Mouse (Mus musculus) embryo, embryonic 10.5 days (tissue): Measurements from ENCODE around the gene Amigo3.

Experiments
- DNase-seq: peaks from one replicate; pipeline ENCODE4 v3.0.0-alpha.2; 2015; ENCODE audit warnings: low spot score

Amigo3 gene

DNA sequence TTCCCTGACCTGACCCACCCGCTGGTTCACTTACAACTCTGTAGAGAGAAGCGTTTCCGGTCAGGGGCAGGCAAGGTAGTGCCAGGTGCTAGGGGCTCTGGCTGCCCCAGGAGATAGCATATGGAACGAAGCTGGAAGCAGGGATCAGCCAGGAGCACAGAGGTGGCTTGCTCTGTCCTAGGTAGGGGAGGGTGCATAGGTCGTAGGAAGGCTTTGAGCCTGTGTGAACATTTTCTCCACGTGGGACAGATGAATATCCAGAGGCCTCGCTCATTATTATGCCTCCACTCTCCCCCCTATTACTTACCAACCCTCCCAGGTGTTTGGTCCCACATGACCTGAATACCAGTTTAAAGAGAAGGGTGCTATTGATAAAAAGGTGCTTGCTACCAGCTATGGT is 548 bp upstream of the Amigo3 start:
- no peak for DNase-seq

- DNase-seq, result no peak
Observed at GRCm38 (mm10) chr9:108053665-108054225, 786 bp downstream of the Amigo3 start.

GRCm38 (mm10) chr9:108054331-108055040 is 1.5 kb downstream of the Amigo3 start:
- no peak for DNase-seq

- no peak for DNase-seq
Observed at GRCm38 (mm10) chr9:108055061-108055460, 2.1 kb downstream of the Amigo3 start.

DNA sequence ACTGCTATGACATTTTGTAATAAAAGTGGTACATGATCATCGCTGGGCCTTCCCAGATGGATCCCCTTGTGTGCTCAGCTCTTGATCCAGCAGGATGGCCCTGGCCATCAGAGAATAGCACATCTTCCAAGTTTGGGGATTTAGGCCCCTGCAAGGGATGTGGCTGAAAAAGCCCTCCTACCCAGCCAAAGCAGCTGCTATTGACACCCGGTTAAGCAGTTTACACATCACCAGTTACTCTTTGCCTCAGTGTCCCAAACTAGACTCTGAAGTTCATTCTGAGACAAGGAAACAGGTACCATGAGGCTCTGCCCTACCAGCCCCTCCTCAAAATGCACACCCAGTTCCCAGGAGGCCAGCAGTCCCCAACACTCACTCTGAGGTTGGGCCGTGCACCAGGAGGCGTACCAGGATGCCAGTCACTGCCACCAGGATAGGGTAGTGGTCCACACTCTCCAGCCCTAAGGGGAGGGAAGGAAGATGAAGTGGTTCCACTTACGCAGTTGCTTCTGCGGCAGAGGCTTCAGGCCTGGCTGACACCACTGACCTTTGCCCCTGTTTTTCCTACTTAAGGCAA is 2.8 kb downstream of the Amigo3 start:
- DNase-seq, result no peak

GRCm38 (mm10) chr9:108056361-108057261 is 3.7 kb downstream of the Amigo3 start:
- no peak for DNase-seq

GRCm38 (mm10) chr9:108057262-108057562 is 4.3 kb downstream of the Amigo3 start:
- no peak for DNase-seq

DNA sequence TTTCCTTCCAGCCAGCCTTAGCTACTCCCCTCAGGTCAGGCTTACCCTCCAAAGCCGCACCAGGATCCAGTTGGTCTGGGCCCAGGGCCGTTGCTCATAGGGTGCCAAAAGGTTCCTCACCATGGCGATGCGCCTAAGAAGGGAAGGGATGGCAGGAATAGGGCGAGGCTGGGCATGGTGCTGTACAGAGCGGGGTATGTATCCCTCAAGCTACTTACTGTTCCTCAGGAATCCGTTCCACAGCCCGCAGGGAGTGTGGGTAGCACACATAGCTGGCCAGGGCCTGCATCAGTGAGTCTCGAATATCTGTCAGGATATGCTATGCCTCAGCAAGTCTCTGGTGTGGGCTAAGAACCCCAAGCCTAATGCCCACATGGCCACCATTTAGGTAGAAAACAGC is 5.3 kb downstream of the Amigo3 start:
- no peak for DNase-seq

GRCm38 (mm10) chr9:108062142-108062541 is 9.2 kb downstream of the Amigo3 start:
- no peak for DNase-seq

DNA sequence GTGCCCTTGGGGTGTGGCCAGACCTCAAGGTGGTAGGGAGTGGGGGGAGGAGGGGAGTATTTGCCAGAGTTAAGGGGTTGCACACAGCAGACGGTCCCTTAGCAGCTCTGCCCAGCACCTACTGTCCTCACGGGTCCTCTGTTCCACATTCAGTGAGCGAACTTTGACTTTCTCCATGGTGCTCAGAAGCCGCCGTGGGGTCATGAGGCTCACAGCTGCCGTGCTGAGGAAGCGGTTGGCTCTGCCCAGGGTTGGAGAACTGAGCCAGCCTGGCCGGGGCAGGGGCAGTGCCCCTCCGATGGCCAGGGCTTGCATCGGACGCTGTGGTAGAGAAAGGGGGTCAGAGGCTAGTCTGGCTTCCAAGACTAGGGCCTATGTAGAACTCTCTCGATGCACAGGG is 10.4 kb downstream of the Amigo3 start:
- no peak for DNase-seq

DNA sequence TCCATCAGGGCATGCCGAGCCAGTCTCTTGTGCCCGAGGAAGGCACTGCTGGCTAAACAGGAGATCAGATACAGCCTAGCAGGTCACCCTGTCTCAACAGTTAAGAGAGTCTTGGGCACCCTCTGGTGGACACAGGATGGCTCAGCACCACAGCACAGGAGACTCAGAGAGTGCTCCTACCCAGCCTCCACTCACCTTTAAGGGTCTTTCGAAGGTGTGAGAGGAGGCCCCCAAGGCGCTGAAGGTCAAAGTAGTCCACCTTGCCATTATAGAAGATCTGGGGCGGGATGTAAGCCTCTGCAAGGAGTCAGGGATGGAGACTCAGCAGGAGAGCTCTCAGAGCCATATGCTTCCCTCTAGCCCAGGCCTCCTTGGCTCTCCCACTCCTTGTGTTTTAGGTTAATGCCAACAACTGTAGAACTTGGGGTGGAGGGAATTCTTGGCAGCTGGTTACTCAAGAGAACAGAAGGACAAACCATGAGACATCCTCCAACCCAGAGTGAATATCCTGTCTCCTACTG is 12.6 kb downstream of the Amigo3 start:
- peak; percentile 80 for DNase-seq

- DNase-seq, result no peak
Observed at GRCm38 (mm10) chr9:108067199-108067598, 14.2 kb downstream of the Amigo3 start.

DNA sequence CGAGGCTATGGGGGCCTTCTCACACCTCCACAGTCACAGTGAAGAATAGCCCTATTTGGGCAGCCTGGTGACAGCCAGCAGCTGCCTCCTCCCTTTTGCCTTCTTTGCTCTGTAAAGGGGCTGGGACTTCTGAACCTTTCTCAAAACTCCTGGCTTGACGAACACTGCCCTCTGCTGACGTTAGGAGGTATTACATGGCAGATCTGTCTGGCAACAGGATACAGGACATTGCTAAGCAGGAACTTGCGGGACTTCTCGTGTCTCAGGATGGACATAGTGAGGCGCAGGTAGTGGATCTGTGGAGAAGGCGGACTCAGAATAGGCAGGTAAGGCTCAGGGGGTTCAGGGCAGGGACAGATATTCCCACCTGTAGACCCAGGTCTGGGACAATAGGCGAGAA is 14.9 kb downstream of the Amigo3 start:
- peak; percentile 92 for DNase-seq

GRCm38 (mm10) chr9:108069007-108069406 is 16.0 kb downstream of the Amigo3 start:
- DNase-seq, result no peak

- DNase-seq, result no peak
Observed at GRCm38 (mm10) chr9:108069529-108069928, 16.6 kb downstream of the Amigo3 start.

DNA sequence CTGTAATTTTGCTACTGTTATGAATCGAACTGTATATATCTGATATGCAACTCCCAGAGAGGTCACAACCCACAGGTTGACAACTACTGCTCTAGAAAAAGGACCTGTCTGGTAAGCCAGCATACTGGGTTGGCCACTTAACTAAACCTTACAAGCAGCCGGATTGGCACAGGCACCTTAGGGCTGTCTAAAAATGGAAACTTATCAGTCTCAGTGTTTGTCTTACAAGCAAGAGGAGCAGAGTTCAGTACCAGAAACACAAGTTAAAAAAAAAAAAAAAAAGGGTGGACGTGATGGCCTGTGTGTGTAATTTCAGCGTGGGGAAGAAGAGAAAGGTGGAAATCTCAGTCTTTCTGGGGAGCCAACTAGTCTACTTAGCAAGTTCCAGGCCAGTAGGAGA is 18.8 kb downstream of the Amigo3 start:
- no peak for DNase-seq

DNA sequence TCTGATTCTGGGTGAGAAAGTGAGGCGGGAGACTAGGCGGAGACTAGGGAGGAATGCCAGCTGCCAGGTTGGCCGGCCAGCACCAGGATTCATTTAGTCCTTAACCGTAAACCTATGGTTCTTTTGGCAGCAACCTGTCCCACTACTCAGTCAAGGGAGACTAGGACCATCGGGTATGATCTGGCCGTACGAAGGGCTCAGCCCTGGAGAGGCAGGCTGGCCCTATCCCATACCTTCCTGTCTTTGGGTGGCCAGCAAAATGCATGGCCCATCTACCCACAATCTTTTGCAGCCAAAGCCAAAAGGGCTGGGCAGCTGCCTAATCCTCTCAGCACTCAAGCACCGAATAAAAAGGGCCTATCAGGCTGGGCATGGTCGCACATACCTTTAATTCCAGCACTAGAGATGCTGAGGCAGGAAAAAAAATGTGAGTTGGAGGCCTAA is 19.5 kb downstream of the Amigo3 start:
- no peak for DNase-seq

- no peak for DNase-seq
Observed at GRCm38 (mm10) chr9:108073141-108073930, 20.4 kb downstream of the Amigo3 start.

GRCm38 (mm10) chr9:108080168-108080567 is 27.2 kb downstream of the Amigo3 start, which contains the start of gene Mst1:
Gene Mst1, plus strand, starts transcription at chr9:108080436.
- no peak for DNase-seq

DNA sequence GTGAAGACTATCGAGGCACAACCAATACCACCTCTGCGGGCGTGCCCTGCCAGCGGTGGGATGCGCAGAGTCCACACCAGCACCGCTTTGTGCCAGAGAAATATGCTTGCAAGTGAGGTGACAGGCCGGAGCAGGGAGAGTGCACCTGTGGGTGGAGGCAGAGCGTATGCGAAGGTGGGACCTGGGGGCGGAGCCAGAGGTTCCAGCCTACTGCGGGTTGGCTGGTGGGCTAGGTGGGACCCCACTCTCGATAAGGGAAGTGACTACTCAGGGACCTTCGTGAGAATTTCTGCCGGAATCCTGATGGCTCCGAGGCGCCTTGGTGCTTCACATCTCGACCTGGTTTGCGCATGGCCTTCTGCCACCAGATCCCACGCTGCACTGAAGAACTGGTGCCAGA is 29.6 kb downstream of the Amigo3 start:
- no peak for DNase-seq

DNA sequence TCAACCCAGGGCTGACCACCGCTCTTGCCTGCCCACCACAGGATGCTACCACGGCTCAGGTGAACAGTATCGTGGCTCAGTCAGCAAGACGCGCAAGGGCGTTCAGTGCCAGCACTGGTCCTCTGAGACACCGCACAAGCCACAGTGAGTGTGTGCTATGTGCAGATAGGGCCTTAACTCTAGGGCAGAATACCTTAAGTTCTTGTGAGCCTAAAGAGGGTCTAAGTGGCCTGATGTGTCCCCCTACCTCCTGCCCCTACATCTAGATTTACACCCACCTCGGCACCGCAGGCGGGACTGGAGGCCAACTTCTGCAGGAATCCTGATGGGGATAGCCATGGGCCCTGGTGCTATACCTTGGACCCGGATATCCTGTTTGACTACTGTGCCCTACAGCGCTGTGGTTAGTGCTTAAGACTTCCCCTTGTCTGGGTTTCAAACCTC is 30.1 kb downstream of the Amigo3 start, which contains the start of gene Rnf123:
Gene Rnf123, minus strand, starts transcription at position 359 of the 444 bp plus-strand sequence.
- no peak for DNase-seq
